Mouse (Mus musculus) lung, adult 2 months (tissue): ENCODE results near the gene Inhbc.

ENCODE experiments used
- CTCF ChIP-seq: fragments of 200-500 bp; IDR thresholded peaks from 2 replicates; pipeline ENCODE4 v1.5.1; 2011; ENCODE audit warnings: mild to moderate bottlenecking, low read length, control low read depth; ENCODE audit not compliant: insufficient read depth
- POLR2A ChIP-seq: fragments of 200-500 bp; IDR thresholded peaks from 2 replicates; pipeline ENCODE4 v1.6.1; 2011; ENCODE audit warnings: low read depth, mild to moderate bottlenecking, control low read depth, low read length, borderline replicate concordance; ENCODE audit errors: extremely low read depth

GRCm38 (mm10) chr10:127312858-127313257, 57.4 kb downstream of the Inhbc start:
- TF ChIP-seq POLR2A (no peak), CTCF (no peak)
